Mouse (Mus musculus) forebrain, embryonic 10.5 days (tissue): ENCODE measurements around the gene Rapgefl1. TPM values are rescaled to one million over a fixed set of nuclear protein-coding genes. Genes with fewer than 3 reads are reported as not detected.

Experiments
- DNase-seq: peaks from one replicate; pipeline ENCODE4 v3.0.0-alpha.2; 2017; ENCODE audit warnings: low spot score; ENCODE audit errors: extremely low spot score
- H3K27ac ChIP-seq: fragments of 300-500 bp; sonication (generic); 2 replicates; pipeline ENCODE4 v1.5.1; 2016; ENCODE audit warnings: mild to moderate bottlenecking
- H3K27me3 ChIP-seq: fragments of 300-500 bp; sonication (generic); 2 replicates; pipeline ENCODE4 v1.6.1; 2016; ENCODE audit warnings: mild to moderate bottlenecking; ENCODE audit not compliant: poor library complexity, severe bottlenecking
- H3K36me3 ChIP-seq: fragments of 300-500 bp; sonication (generic); replicated peaks from 2 replicates; pipeline ENCODE4 v1.6.1; 2016; ENCODE audit warnings: mild to moderate bottlenecking, moderate library complexity
- H3K4me1 ChIP-seq: fragments of 300-500 bp; sonication (generic); 2 replicates; pipeline ENCODE4 v1.6.1; 2016
- H3K4me3 ChIP-seq: fragments of 300-500 bp; sonication (generic); 2 replicates; pipeline ENCODE4 v1.5.1; 2016; ENCODE audit warnings: mild to moderate bottlenecking, moderate library complexity
- H3K9me3 ChIP-seq: fragments of 300-500 bp; sonication (generic); 2 replicates; pipeline ENCODE4 v1.6.1; 2016; ENCODE audit warnings: mild to moderate bottlenecking, moderate library complexity
- WGBS: fragments of 180-500 bp; shearing (Covaris S2); methylation state at CpG from one replicate; pipeline ENCODE4 v1.1.7; 2016; 5-methylcytosine and 5-hydroxymethylcytosine counted together
- polyA plus RNA-seq: library from polyadenylated mRNA; unstranded; fragments of >200 nt; fragmentation: Nextera tagmentation; extraction: Ambion mirVana; gene quantifications from 2 replicates; pipeline ENCODE4 v1.2.1, GENCODE M21; 2016

Rapgefl1 gene
- polyA plus RNA-seq, 1 experiment from 2014 or later: 1.2 TPM

GRCm38 (mm10) chr11:98849196-98849894 is 12.8 kb downstream of the Rapgefl1 start:
- no peaks in the 10 kb centered on the region for H3K9me3 ChIP-seq
- peaks cover 31% of the 10 kb centered on the region for H3K4me1 ChIP-seq
- H3K27me3 ChIP-seq: peaks cover 26% of the 10 kb centered on the region
- 12% methylated on average over 19 of the region's 19 CpGs for WGBS
- H3K27ac ChIP-seq: peak overlapping the region; percentile 59
- DNase-seq: no peak
- H3K4me3 ChIP-seq: peak overlapping the region; percentile 32
- H3K36me3 ChIP-seq: no peaks in the 10 kb centered on the region

DNA sequence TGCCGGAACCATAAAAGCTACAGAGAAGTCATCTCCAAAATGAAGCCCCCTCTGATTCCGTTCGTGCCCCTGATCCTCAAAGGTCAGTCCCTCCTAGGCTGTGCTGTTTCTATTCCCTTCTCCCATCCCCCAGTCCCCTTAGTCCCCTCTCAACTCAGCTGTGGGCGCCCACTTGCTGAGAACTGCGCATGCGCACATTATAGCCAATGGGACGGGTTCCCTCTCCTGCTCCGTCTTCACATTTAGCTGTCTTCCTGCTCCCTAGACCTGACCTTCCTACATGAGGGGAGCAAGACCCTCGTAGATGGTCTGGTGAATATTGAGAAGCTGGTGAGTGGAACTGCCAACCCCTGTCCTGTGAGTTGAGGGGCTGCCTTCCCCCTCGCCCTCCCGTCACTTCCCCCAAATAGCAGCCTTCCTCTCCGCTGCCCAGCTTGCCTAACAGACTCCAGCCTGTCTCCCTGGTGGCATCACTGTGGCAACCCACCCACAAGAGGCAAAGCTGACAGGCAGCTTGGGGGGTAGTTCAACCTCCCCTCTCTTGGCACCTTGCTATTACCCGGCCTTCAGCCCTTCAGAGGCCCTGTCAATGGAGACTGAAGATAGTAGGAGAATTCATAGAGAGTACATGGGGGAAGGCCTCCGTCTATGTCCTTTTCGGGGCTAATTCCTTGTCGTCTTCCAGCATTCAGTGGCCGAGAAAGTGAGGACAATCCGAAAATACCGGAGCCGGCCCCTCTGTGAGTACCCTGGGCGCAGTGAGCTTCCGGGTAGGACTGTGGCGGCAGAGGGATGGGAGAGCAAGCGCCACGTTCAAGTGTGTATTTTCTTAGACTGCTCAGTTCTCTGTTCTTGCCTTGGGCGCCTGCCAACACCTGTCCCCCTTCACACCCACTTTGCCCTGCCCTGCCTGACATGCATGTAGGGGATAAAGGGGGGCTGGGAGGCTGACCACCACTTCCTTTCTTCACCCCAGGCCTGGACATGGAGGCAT is 13.8 kb downstream of the Rapgefl1 start:
- Histone ChIP-seq H3K9me3 (no peaks in the 10 kb centered on the region), H3K36me3 (no peaks in the 10 kb centered on the region), H3K27ac (peak overlapping the region; percentile 59), H3K4me3 (peak overlapping the region; percentile 11; the same call in 1 of the 2 replicates), H3K27me3 (peaks cover 26% of the 10 kb centered on the region), H3K4me1 (peaks cover 31% of the 10 kb centered on the region)
- no peak for DNase-seq
- 70% methylated on average over 26 of the region's 26 CpGs for WGBS

- H3K27ac ChIP-seq: no peak overlapping the region
- H3K4me3 ChIP-seq: no peak overlapping the region
- peaks cover 24% of the 10 kb centered on the region for H3K27me3 ChIP-seq
- H3K4me1 ChIP-seq: peaks cover 30% of the 10 kb centered on the region
- no peaks in the 10 kb centered on the region for H3K9me3 ChIP-seq
- WGBS: 94% methylated on average over 8 of the region's 8 CpGs
- no peak for DNase-seq
- H3K36me3 ChIP-seq: no peaks in the 10 kb centered on the region
Observed at GRCm38 (mm10) chr11:98854116-98854515, 17.5 kb downstream of the Rapgefl1 start.

GRCm38 (mm10) chr11:98854659-98855058 is 18.1 kb downstream of the Rapgefl1 start:
- Histone ChIP-seq H3K27ac (no peak overlapping the region), H3K36me3 (no peaks in the 10 kb centered on the region), H3K4me3 (no peak overlapping the region), H3K4me1 (peaks cover 24% of the 10 kb centered on the region), H3K27me3 (peaks cover 18% of the 10 kb centered on the region), H3K9me3 (no peaks in the 10 kb centered on the region)
- DNase-seq: no peak
- WGBS: 94% methylated on average over 2 of the region's 2 CpGs

- Histone ChIP-seq H3K9me3 (no peaks in the 10 kb centered on the region), H3K36me3 (no peaks in the 10 kb centered on the region), H3K27ac (peak overlapping the region; percentile 31; the same call in 1 of the 2 replicates), H3K27me3 (peaks cover 4% of the 10 kb centered on the region; the same call in 1 of the 2 replicates), H3K4me3 (peak overlapping the region; percentile 18; the same call in 1 of the 2 replicates), H3K4me1 (peaks cover 16% of the 10 kb centered on the region)
- 38% methylated on average over 14 of the region's 14 CpGs for WGBS
- DNase-seq: peak; percentile 88
Observed at GRCm38 (mm10) chr11:98858759-98859731, 22.5 kb downstream of the Rapgefl1 start.

GRCm38 (mm10) chr11:98863028-98863750 is 26.6 kb downstream of the Rapgefl1 start, which contains the start of gene Wipf2:
Wipf2 (plus strand) TSS chr11:98863638.
- Histone ChIP-seq H3K36me3 (peaks cover 24% of the 10 kb centered on the region), H3K27me3 (peaks cover 4% of the 10 kb centered on the region; the same call in 1 of the 2 replicates), H3K4me1 (peaks cover 24% of the 10 kb centered on the region), H3K27ac (peak within 1 kb of the TSS; percentile 94), H3K4me3 (peak within 1 kb of the TSS; percentile 72), H3K9me3 (no peaks in the 10 kb centered on the region)
- peak; percentile 93 for DNase-seq
- WGBS: 7% methylated on average over 41 of the region's 41 CpGs

DNA sequence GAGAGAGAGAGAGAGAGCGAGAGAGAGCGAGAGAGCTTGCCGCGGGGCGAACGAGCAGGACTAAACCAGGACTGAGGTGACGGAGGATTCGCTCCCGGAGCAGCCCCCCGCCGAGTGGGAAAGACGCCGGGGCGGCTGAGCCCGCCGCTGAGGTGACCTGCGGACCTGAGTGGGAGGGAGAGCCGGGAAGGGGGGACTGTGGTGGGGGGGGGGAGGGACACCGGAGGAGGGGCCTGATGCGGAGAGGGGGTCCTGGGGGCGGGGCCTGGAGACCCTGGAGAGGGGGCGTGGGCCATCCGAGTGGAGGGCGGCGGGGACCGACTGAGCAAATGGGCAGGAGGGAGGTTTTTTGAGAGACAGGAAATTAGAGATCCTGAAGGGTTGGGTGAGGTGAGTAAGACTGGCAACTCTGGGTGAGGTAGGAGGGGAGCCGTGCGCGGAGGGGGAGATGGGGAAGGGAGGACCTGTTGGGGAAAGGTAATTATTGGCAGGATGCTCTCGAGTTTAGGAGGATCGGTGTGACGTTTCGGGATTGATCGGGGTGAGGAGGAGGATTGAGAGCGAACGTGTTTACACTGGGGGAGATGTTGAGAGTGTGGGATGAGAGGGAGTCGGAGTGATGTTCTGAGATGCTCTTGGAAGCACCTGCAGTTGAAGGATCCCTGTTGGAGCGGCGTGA is 27.3 kb downstream of the Rapgefl1 start:
- Histone ChIP-seq H3K4me3 (peak overlapping the region; percentile 72), H3K27me3 (peaks cover 4% of the 10 kb centered on the region; the same call in 1 of the 2 replicates), H3K9me3 (no peaks in the 10 kb centered on the region), H3K27ac (peak overlapping the region; percentile 94), H3K4me1 (peaks cover 22% of the 10 kb centered on the region), H3K36me3 (peaks cover 31% of the 10 kb centered on the region)
- under 1% methylated on average over 36 of the region's 39 CpGs for WGBS
- DNase-seq: peak; percentile 82

DNA sequence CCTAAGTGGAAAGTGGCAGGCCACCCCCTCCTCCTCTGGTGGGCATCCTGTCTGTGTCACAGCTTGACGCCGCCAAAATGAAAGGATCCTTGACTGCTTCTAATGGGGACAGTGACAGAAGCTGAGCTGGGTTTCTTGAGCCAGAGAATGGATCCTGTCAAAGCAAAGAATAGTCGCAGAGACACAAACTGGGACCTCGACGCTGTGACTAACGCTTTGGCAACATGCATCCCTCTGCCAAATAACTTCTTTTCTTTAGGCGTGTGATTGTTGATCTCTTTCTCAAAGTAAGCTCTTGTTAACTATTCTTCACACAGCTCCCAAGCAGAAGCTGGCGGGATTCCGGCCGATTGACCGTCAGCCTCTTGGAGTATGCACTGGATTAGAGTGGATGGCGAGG is 30.7 kb downstream of the Rapgefl1 start:
- Histone ChIP-seq H3K36me3 (peaks cover 65% of the 10 kb centered on the region), H3K4me3 (no peak overlapping the region), H3K27ac (no peak overlapping the region), H3K27me3 (no peaks in the 10 kb centered on the region), H3K4me1 (peaks cover 34% of the 10 kb centered on the region), H3K9me3 (no peaks in the 10 kb centered on the region)
- DNase-seq: no peak
- 85% methylated on average over 12 of the region's 12 CpGs for WGBS

- Histone ChIP-seq H3K27ac (no peak overlapping the region), H3K27me3 (no peaks in the 10 kb centered on the region), H3K36me3 (peaks cover 85% of the 10 kb centered on the region), H3K9me3 (no peaks in the 10 kb centered on the region), H3K4me3 (no peak overlapping the region), H3K4me1 (peaks cover 13% of the 10 kb centered on the region; the same call in 1 of the 2 replicates)
- no peak for DNase-seq
- WGBS: 94% methylated on average over 8 of the region's 8 CpGs
Observed at GRCm38 (mm10) chr11:98869906-98870305, 33.3 kb downstream of the Rapgefl1 start.

- Histone ChIP-seq H3K4me1 (peaks cover 13% of the 10 kb centered on the region; the same call in 1 of the 2 replicates), H3K27me3 (no peaks in the 10 kb centered on the region), H3K27ac (no peak overlapping the region), H3K9me3 (no peaks in the 10 kb centered on the region), H3K36me3 (peaks cover 94% of the 10 kb centered on the region), H3K4me3 (no peak overlapping the region)
- no peak for DNase-seq
- 82% methylated on average over 5 of the region's 5 CpGs for WGBS
Observed at GRCm38 (mm10) chr11:98870791-98871190, 34.2 kb downstream of the Rapgefl1 start.

GRCm38 (mm10) chr11:98871416-98871815 is 34.8 kb downstream of the Rapgefl1 start:
- H3K4me3 ChIP-seq: no peak overlapping the region
- H3K36me3 ChIP-seq: peaks cover 88% of the 10 kb centered on the region
- no peaks in the 10 kb centered on the region for H3K9me3 ChIP-seq
- peaks cover 13% of the 10 kb centered on the region; the same call in 1 of the 2 replicates for H3K4me1 ChIP-seq
- no peak for DNase-seq
- WGBS: 72% methylated on average over 4 of the region's 4 CpGs
- H3K27ac ChIP-seq: no peak overlapping the region
- H3K27me3 ChIP-seq: no peaks in the 10 kb centered on the region
